Mouse (Mus musculus) CH12.LX (cell line): ENCODE data around the gene Ubtd2. TPM values are rescaled to one million over a fixed set of nuclear protein-coding genes. Genes with fewer than 3 reads are reported as not detected.
A peak's percentile ranks its signal among the peaks of the same experiment; 100 is the strongest.

Experiments
- DNase-seq: peaks from one replicate; pipeline ENCODE4 v3.0.0-alpha.2; 2013; ENCODE audit errors: extremely low read depth
- H3K27ac ChIP-seq: 2 replicates; pipeline ENCODE4 v1.5.1; 2012; ENCODE audit warnings: low read depth, mild to moderate bottlenecking, control low read depth, moderate library complexity; ENCODE audit not compliant: insufficient read depth
- H3K27me3 ChIP-seq: replicated peaks from 2 replicates; pipeline ENCODE3; 2012; ENCODE audit warnings: inconsistent platforms
- H3K36me3 ChIP-seq, 2 experiments: replicated peaks in 1 of 2; 2 replicates each; pipeline versions ENCODE3 to v1.6.1; 2012; ENCODE audit warnings: inconsistent platforms in 1 of 2, low read length in 1 of 2, mild to moderate bottlenecking in 1 of 2, mixed read lengths in 1 of 2, moderate library complexity in 1 of 2; ENCODE audit not compliant: control insufficient read depth in 1 of 2, insufficient read depth in 1 of 2
- H3K4me1 ChIP-seq, 2 experiments: 2 replicates each; pipeline ENCODE4 v1.6.1; 2012; ENCODE audit warnings: inconsistent platforms in 1 of 2, moderate library complexity in 1 of 2; ENCODE audit not compliant: insufficient read depth in 2 of 2, control insufficient read depth in 1 of 2
- H3K4me2 ChIP-seq: 2 replicates; pipeline ENCODE4 v1.6.1; 2012; ENCODE audit warnings: low read depth, mild to moderate bottlenecking, control low read depth; ENCODE audit not compliant: poor library complexity, insufficient read depth, severe bottlenecking
- H3K4me3 ChIP-seq, 3 experiments: fragments of 150-350 bp in 1 of 3; sonication (generic) in 1 of 3; replicated peaks in 1 of 3; 2 replicates each; pipeline versions ENCODE3 to v1.5.1; 2011 to 2012; ENCODE audit warnings: low read depth in 2 of 3, low read length in 2 of 3, mild to moderate bottlenecking in 2 of 3, moderate library complexity in 2 of 3, control low read depth in 1 of 3, improper control_type of control experiment in 1 of 3, inconsistent platforms in 1 of 3, mixed read lengths in 1 of 3; ENCODE audit not compliant: poor library complexity in 1 of 3
- H3K79me2 ChIP-seq: replicated peaks from 2 replicates; pipeline ENCODE4 v1.6.1; 2012; ENCODE audit warnings: mild to moderate bottlenecking, moderate library complexity; ENCODE audit not compliant: control insufficient read depth, poor library complexity, insufficient read depth, severe bottlenecking; ENCODE audit errors: extremely low read depth
- H3K9ac ChIP-seq: 2 replicates; pipeline ENCODE4 v1.6.1; 2012; ENCODE audit warnings: low read depth, mild to moderate bottlenecking, control low read depth, moderate library complexity; ENCODE audit not compliant: insufficient read depth
- H3K9me3 ChIP-seq: replicated peaks from 2 replicates; pipeline ENCODE3; 2012; ENCODE audit warnings: low read length, inconsistent platforms, mixed read lengths
- CHD1 ChIP-seq: IDR thresholded peaks from 2 replicates; pipeline ENCODE4 v1.6.1; 2012; ENCODE audit warnings: low read depth, low read length, improper control_type of control experiment, inconsistent platforms
- CTCF ChIP-seq, 2 experiments: IDR thresholded peaks in 1 of 2; conservative IDR thresholded peaks in 1 of 2; 2 replicates each; pipeline ENCODE4 v1.5.1; 2011 to 2012; ENCODE audit warnings: low read depth in 2 of 2, low read length in 2 of 2, improper control_type of control experiment in 1 of 2, inconsistent platforms in 1 of 2, mild to moderate bottlenecking in 1 of 2, moderate library complexity in 1 of 2
- E2F4 ChIP-seq: IDR thresholded peaks from 2 replicates; pipeline ENCODE4 v1.6.1; 2011; ENCODE audit warnings: low read depth, low read length, improper control_type of control experiment; ENCODE audit not compliant: insufficient replicate concordance
- GABPA ChIP-seq: IDR thresholded peaks from 2 replicates; pipeline ENCODE4 v1.6.1; 2012; ENCODE audit warnings: low read depth, low read length, improper control_type of control experiment, inconsistent platforms; ENCODE audit not compliant: insufficient replicate concordance
- HCFC1 ChIP-seq: IDR thresholded peaks from 2 replicates; pipeline ENCODE4 v1.6.1; 2012; ENCODE audit warnings: low read depth, mild to moderate bottlenecking, inconsistent platforms, low read length, improper control_type of control experiment
- JUN ChIP-seq: IDR thresholded peaks from 2 replicates; pipeline ENCODE4 v1.6.1; 2011; ENCODE audit warnings: low read depth, mild to moderate bottlenecking, low read length, improper control_type of control experiment, moderate library complexity; ENCODE audit not compliant: insufficient read depth
- JUND ChIP-seq: conservative IDR thresholded peaks from 2 replicates; pipeline ENCODE4 v1.6.1; 2011; ENCODE audit warnings: low read depth, low read length, improper control_type of control experiment
- MAFK ChIP-seq: IDR thresholded peaks from 2 replicates; pipeline ENCODE4 v1.6.1; 2011; ENCODE audit warnings: low read length, improper control_type of control experiment; ENCODE audit not compliant: insufficient replicate concordance
- MAX ChIP-seq: IDR thresholded peaks from 2 replicates; pipeline ENCODE4 v1.6.1; 2011; ENCODE audit warnings: low read length, improper control_type of control experiment
- MXI1 ChIP-seq: IDR thresholded peaks from 2 replicates; pipeline ENCODE4 v1.6.1; 2011; ENCODE audit warnings: mild to moderate bottlenecking, low read depth, low read length, improper control_type of control experiment
- PAX5 ChIP-seq: IDR thresholded peaks from 2 replicates; pipeline ENCODE4 v1.6.1; 2012; ENCODE audit warnings: low read length, inconsistent platforms, mixed read lengths
- POLR2A ChIP-seq: IDR thresholded peaks from 2 replicates; pipeline ENCODE4 v1.6.1; 2011; ENCODE audit warnings: low read depth, mild to moderate bottlenecking, improper control_type of control experiment, low read length
- RAD21 ChIP-seq: IDR thresholded peaks from 2 replicates; pipeline ENCODE4 v1.6.1; 2011; ENCODE audit warnings: low read depth, mild to moderate bottlenecking, low read length, improper control_type of control experiment, moderate library complexity
- TBP ChIP-seq: conservative IDR thresholded peaks from 2 replicates; pipeline ENCODE4 v1.6.1; 2011; ENCODE audit warnings: low read depth, low read length, improper control_type of control experiment
- TCF12 ChIP-seq: IDR thresholded peaks from 2 replicates; pipeline ENCODE4 v1.6.1; 2014; ENCODE audit warnings: low read depth, mild to moderate bottlenecking, inconsistent platforms, low read length, improper control_type of control experiment
- ZC3H11A ChIP-seq: IDR thresholded peaks from 2 replicates; pipeline ENCODE4 v1.6.1; 2012; ENCODE audit warnings: low read depth, mild to moderate bottlenecking, inconsistent platforms, low read length, improper control_type of control experiment
- ZKSCAN1 ChIP-seq: IDR thresholded peaks from 2 replicates; pipeline ENCODE4 v1.6.1; 2012; ENCODE audit warnings: low read depth, inconsistent platforms, low read length, improper control_type of control experiment, borderline replicate concordance
- ZMIZ1 ChIP-seq: IDR thresholded peaks from 2 replicates; pipeline ENCODE4 v1.6.1; 2012; ENCODE audit warnings: low read depth, mild to moderate bottlenecking, inconsistent platforms, low read length, improper control_type of control experiment
- ZNF384 ChIP-seq: IDR thresholded peaks from 2 replicates; pipeline ENCODE4 v1.6.1; 2012; ENCODE audit warnings: low read depth, low read length, improper control_type of control experiment, inconsistent platforms
- dilution Hi-C: fragments of 300-500 bp; cut with MboI; formaldehyde crosslinking; loops from 2 replicates; pipeline ENCODE4 v1.14.3; 2020; ENCODE audit warnings: low sequenced_read_pairs; ENCODE audit not compliant: extremely low pct_unique_long_range_greater_than_20kb, extremely low pct_ligation_motif_present
- in situ Hi-C: fragments of 300-500 bp; cut with MboI; formaldehyde crosslinking; loops from 3 replicates; pipeline ENCODE4 v1.14.3; 2019; ENCODE audit warnings: low sequenced_read_pairs, low pct_ligation_motif_present, low pct_unique_long_range_greater_than_20kb, mixed read lengths
- polyA plus RNA-seq: library from polyadenylated mRNA; unstranded; fragments of >175 nt; gene quantifications from 2 replicates; pipeline ENCODE4 v1.2.1, GENCODE M21; 2012; ENCODE audit warnings: low read depth; ENCODE audit not compliant: insufficient read length
- total RNA-seq, 2 experiments: library from RNA; depleted of rRNA; stranded (reverse); fragments of 300-350 nt in 1 of 2; fragments of >200 nt in 1 of 2; gene quantifications; 2 replicates each; pipeline ENCODE4 v1.2.3; 2012 to 2014

Gene Ubtd2
- total and polyA plus RNA-seq, 3 experiments, result 10.3 to 18.2 (median 17.8) TPM

GRCm38 (mm10) chr11:32533482-32534261 lies 78.5 kb downstream of the Ubtd2 start (continued):
- TF ChIP-seq ZNF384, result no peak
- TF ChIP-seq HCFC1, result no peak
- TF ChIP-seq JUND, result no peak
- no peak for TF ChIP-seq JUN
- 0 out of 2 replicates have a peak, but pooled peaks have one; percentile 66 for TF ChIP-seq TBP
- TF ChIP-seq E2F4, result no peak
- TF ChIP-seq ZKSCAN1, result no peak
- no peak for TF ChIP-seq GABPA
- TF ChIP-seq RAD21, result no peak; the same call in 1 of the 2 replicates
- 0 out of 2 replicates have a peak, but pooled peaks have one; percentile 26 for TF ChIP-seq TCF12
- TF ChIP-seq PAX5, result no peak
- peak; percentile 89 for TF ChIP-seq MAX
- peak; percentile 68 for TF ChIP-seq POLR2A
- TF ChIP-seq ZC3H11A, result no peak
- TF ChIP-seq CHD1, result no peak; the same call in 1 of the 2 replicates

GRCm38 (mm10) chr11:32534453-32535075 lies 79.4 kb downstream of the Ubtd2 start:
- peak overlapping the region; percentile 73 to 83 (median 80) for H3K4me3 ChIP-seq
- peak overlapping the region; percentile 51 for H3K27ac ChIP-seq
- peaks cover 0 to 16% of the 10 kb centered on the region in 2 experiments for H3K36me3 ChIP-seq
- TF ChIP-seq MAFK, result 0 out of 2 replicates have a peak, but pooled peaks have one; percentile 13
- TF ChIP-seq HCFC1, result no peak
- H3K79me2 ChIP-seq, result no peaks in the 10 kb centered on the region
- H3K9me3 ChIP-seq, result no peaks in the 10 kb centered on the region
- peak overlapping the region; percentile 28; the same call in 1 of the 2 replicates for H3K9ac ChIP-seq
- H3K4me2 ChIP-seq, result peak overlapping the region; percentile 85
- peaks cover 15 to 69% of the 10 kb centered on the region in 2 experiments for H3K4me1 ChIP-seq
- dilution Hi-C loops (no loop called here), in situ Hi-C loops (loop anchor here (5.0 to 10.0 kb wide), 2 partner anchors 58 to 170 kb away; no protein-coding TSS in a partner anchor)
- DNase-seq, result no peak
- no peaks in the 10 kb centered on the region for H3K27me3 ChIP-seq

GRCm38 (mm10) chr11:32535646-32536045 lies 80.5 kb downstream of the Ubtd2 start:
- H3K4me3 ChIP-seq, result no peak overlapping the region
- no peaks in the 10 kb centered on the region for H3K27me3 ChIP-seq
- no peak for TF ChIP-seq MXI1
- TF ChIP-seq ZMIZ1, result no peak
- TF ChIP-seq POLR2A, result no peak
- TF ChIP-seq CTCF (conservative IDR thresholded peaks at IDR 0.05 in 1 of 2, IDR thresholded peaks at IDR 0.05 in 1 of 2; ENCODE audit: low read depth in 2 of 2, low read length in 2 of 2), result 0 out of 4 replicates have a peak, but pooled peaks of 1 of the 2 experiments have one; percentile 3
- in situ Hi-C loops, result loop anchor here (5.0 to 10.0 kb wide), 2 partner anchors 57 to 169 kb away; no protein-coding TSS in a partner anchor
- H3K36me3 ChIP-seq, result peaks cover 0 to 26% of the 10 kb centered on the region in 2 experiments
- peaks cover 19 to 80% of the 10 kb centered on the region in 2 experiments for H3K4me1 ChIP-seq
- no peak overlapping the region for H3K4me2 ChIP-seq
- H3K79me2 ChIP-seq, result no peaks in the 10 kb centered on the region
- no peak overlapping the region for H3K9ac ChIP-seq
- dilution Hi-C loops, result no loop called here
- H3K9me3 ChIP-seq, result no peaks in the 10 kb centered on the region
- H3K27ac ChIP-seq, result no peak overlapping the region
- no peak for DNase-seq
